Mouse (Mus musculus): ENCODE data around the gene BC048679.
A peak's percentile ranks its signal among the peaks of the same experiment; 100 is the strongest.

The BC048679 gene

DNA sequence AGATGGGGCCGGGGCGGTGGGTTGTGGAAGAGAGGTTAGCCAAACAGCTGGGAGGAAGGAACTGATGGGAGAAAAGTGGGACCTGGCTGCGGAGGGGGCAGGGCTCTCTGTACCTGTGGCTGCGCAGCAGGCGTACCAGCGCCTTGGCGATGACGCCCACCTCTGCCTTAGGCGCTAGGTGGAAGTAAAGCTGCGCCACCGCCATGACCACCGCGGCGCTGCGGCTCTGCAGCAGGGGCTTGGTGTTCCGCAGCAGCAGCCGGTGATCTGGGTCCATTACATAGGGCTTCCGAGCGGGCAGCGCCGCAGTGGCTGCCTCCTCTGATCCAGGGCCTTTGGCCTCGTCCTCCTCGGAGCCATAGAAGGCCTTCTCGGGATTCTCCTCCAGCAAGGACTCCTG, 21.2 kb downstream of the BC048679 start:
- no peak for DNase-seq

DNA sequence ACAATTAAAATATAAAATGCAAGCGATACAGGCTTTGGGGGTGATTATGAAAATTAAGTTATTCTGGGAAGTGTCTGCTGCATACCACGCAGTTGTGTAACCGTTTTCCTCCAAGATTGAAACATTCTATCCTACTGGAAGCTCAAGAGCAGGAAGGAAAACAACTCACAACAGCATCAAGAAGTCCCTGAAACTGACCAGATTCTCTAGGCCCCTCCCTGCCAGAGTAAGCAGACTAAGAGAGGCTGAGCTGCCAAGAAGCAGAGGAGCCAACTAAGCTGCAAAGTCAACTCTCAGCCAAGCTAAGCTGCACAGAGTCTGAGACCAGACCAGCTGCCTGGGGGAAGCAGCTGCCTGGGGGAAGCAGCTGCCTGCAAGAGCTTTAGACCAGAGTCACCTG, 22.9 kb downstream of the BC048679 start:
- no peak for DNase-seq

DNA sequence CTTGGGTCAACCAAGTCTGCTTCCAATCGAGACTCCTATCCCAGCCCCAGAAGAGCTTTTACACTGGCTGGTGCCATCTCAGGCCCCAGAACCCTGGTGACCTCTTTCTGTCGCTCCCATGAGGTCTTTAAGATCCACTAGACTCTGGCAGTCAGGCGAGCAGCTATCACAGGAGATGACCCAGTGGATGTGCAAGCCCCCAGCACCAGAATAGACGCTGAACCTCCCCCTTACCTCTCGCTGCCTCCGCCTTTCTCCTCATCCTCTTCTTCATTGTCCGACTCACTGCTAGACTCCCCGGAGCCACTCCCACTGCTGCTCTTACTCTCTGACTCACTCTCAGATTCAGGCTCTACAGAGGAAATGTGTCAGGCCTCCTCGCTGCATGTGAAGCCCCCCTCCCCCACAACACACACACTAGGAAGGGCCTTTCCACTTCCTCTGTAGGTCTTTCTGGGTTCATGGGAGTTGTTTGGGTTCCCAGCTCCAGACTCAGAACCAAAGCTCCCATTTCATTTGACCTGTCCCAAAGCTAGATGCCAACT, 33.1 kb downstream of the BC048679 start:
- no peak for DNase-seq

DNA sequence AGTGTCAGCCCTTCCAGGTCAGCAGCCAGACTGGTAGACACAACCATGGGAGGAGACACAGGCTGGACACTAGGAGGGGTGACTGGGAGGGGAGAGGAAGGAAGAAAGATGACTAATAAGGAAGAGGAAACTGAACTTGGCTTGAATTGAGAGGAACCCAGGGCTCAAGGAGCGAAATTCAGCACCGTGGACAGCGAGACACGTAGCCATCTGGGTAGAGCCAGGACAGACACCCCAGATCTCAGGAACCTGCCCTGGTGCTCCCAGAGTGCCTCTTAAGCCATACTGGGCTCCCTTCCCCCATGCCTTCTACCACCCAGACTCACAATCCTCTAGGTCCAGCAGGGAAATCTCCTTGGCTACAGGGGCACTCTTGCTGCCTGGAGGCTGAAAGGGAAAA, 34.0 kb downstream of the BC048679 start:
- no peak for DNase-seq

DNA sequence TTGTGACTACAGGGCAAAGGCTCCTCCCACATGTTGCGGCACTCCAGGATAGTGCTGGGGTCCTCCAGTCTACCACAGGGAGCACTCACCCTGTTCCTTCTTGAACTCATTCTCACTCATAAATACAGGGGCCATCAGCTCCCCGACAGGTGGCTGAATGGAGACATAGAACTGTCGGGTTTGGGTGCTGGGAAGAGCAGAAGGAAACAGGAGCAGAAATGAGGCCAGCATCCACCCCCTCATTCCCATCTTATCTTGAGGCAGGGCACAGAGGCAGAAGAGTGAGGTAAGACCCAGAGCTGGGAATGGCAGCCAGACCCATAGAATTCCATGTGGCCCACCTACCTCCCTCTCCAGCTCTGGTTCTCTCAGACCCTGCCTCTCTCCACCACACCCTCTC, 35.3 kb downstream of the BC048679 start:
- DNase-seq, result no peak

DNA sequence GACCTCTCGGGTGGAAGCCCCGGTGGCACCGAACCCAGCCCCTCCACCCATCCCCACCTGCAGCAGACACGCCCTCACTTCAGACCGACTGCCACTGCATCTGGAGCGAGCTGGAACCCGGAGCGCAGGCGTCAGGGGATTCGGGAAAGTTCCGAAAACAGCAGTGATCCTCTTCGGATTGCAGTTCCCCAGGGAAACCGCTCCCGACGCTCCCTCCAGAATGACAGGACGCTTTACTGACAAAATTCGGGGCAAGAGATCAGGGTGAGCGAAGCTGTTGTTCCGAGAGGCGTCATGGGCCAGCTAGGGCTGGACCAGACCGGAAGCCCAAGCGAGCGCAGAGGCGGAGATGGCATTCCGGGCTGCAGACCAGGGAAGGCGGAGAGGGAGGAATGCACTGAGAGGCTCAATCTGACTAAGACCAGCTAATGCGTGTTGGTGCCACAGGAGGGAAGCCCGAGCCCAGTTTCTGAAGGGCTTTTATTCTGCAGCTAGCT, 42.9 kb downstream of the BC048679 start, which contains the start of gene Cpeb1:
Gene Cpeb1, minus strand, starts transcription at position 311 of the 497 bp plus-strand sequence.
- peak; percentile 61 to 72 for DNase-seq

DNA sequence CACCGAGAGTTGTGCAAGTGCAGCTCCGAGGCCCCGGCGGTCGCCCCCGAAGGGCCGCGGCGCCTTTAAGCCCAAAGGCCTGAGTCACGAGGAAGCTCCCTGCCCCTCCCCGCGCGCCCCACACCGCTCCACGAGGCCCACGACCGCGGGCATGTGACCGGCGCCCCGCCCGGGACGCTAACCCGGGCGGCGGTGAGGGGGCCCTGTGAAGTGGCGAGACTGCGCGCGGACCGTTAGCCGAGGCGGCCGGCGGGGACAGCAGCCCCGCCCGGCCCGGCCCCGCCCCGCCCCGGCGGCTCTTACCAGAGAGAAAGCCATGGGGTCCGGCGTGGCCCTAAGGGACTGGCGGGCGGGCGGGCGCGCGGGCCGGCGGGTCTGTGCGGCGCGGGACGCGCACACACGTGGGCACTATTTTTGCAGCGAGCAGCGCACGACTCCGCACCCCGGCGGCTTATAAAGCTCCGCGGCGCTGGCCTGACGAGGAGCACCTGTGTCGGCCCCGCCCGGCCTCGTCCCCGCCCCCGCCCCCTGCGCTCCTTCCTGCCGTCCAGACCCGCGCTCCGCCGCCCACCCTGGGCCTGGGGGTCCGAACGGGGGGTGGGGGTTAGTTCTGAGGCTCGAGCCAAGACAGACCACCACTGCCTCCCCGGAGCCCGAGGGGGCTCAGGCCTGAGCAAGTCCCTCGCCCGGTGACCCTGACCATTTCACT, 43.6 kb downstream of the BC048679 start:
- peak; percentile 61 to 75 for DNase-seq

DNA sequence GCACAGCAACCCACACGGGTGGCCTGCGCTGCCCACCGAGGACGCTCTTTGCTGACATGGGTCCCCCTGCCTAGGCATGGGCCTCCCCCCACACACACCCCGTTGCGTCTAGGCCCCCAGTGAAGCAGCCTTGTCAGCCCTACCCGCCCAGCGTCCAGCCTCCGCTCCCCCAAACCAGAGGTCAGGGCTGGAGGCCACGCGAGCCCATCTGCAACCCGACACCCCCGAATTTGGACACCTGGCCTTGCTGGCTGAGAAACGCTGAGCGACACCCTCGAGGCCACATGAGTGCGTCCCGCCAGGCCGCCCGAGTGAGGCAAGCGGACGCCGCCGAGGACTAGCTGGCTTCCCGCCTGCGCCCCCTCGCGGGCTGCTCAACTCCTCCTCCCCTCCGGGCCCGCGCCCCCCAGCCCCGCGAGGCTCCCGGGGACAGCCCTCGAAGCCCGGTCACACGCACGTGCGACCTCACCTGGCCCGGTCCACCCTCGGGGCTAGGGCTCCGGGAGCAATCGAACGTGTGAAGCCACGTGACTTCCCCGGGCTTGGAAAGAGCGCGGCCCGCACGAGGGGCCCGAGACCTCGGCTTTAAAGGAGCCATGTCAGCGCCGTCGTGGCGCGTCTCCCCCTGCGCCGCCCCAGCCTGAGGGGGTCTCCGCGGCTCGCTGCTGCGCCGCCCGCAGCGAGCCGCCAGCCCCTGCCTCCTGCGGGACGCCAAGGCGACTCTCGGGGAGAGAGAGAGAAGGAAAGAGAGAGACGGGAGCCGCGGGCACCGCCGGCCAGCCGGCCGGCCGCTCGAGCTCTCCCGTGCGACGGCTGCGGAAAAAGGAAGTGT, 44.4 kb downstream of the BC048679 start:
- DNase-seq, result peak; percentile 41 to 50

DNA sequence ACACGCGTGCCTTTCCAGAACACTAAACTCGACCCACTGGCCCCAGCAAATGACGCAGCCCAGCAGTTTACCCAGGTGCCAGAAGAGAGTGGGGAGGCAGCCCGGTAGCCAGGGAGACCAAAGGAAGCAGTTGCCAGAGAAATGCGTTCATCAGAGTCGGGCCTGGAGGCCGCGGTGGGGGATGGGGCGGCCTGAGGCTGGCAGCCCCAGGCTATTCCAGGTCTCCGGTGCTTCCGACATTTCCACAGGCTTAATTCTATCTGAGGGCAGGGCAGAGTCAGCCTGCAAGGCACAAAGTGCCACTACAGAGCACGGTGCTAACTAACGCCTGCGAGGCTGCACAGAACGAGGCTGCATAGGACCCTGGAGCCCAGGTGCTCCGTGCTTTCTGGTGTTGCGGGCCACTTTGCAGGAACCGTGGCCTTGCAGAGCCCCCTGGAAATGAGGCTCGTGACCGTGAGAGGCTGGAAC, 45.1 kb downstream of the BC048679 start:
- DNase-seq, result peak; percentile 18 to 37

All from cerebellum, postnatal 25 days (tissue).